Mouse (Mus musculus) bone marrow, adult 2 months (tissue): ENCODE data around the gene Rps18.

Experiments used
- CTCF ChIP-seq: fragments of 200-500 bp; IDR thresholded peaks from 2 replicates; pipeline ENCODE4 v1.5.1; 2011; ENCODE audit warnings: low read length, control low read depth; ENCODE audit not compliant: control insufficient read depth, insufficient read depth
- POLR2A ChIP-seq: fragments of 200-500 bp; IDR thresholded peaks from 2 replicates; pipeline ENCODE4 v1.6.1; 2011; ENCODE audit warnings: low read depth, mild to moderate bottlenecking, control low read depth, low read length, borderline replicate concordance; ENCODE audit not compliant: control insufficient read depth

- TF ChIP-seq CTCF = no peak
- TF ChIP-seq POLR2A = no peak
These were observed 9.5 kb upstream of the Rps18 start for GRCm38 (mm10) chr17:33965082-33965845.
